Comparison of ENCODE assay signal across 36 mouse cellular contexts in genomic region chr11:83793264-83793663, GRCm38 (mm10). TPM values are rescaled to one million over a fixed set of nuclear protein-coding genes. Genes with fewer than 3 reads are reported as not detected.
DNase-seq lines count a peak whose midpoint lies in the region; ATAC-seq and TF ChIP-seq lines count a peak whose summit lies in the region.
"Had no signal": no experiment of that assay in that cellular context is flagged by ENCODE, and none has a peak within 500 bp of the region (broad histone marks: within the 10 kb centered on the region; RNA-seq: fewer than 3 reads in every experiment).

No protein-coding gene starts in this region.

- no peak for TF ChIP-seq CTCF in kidney, postnatal 0 days (IDR thresholded peaks at IDR 0.05; ENCODE audit: low read depth)

- no peaks in the 10 kb centered on the region for H3K9me3 ChIP-seq in midbrain, embryonic 11.5 days (ENCODE audit: control insufficient read depth, low read length)
- H3K9me3 ChIP-seq in midbrain, embryonic 13.5 days: no peaks in the 10 kb centered on the region
- no peaks in the 10 kb centered on the region for H3K9me3 ChIP-seq in kidney, postnatal 0 days (replicated peaks; ENCODE audit: low read length)
- no peaks in the 10 kb centered on the region for H3K9me3 ChIP-seq in hindbrain, embryonic 16.5 days (ENCODE audit: control insufficient read depth, low read length)
- H3K9me3 ChIP-seq: forebrain, embryonic 12.5 days; heart, embryonic 13.5 days; hindbrain, embryonic 10.5 days; hindbrain, embryonic 15.5 days; limb, embryonic 13.5 days; lung, embryonic 15.5 days; midbrain, embryonic 10.5 days; neural tube, embryonic 13.5 days had no signal

- H3K9ac ChIP-seq in midbrain, embryonic 11.5 days (ENCODE audit: low read length): no peak overlapping the region
- no peak overlapping the region for H3K9ac ChIP-seq in midbrain, embryonic 13.5 days (replicated peaks)
- H3K9ac ChIP-seq in kidney, postnatal 0 days (ENCODE audit: low read depth, low read length): no peak overlapping the region
- H3K9ac ChIP-seq in hindbrain, embryonic 16.5 days (ENCODE audit: low read depth, low read length): no peak overlapping the region
- H3K9ac ChIP-seq: forebrain, embryonic 12.5 days; forebrain, postnatal 0 days; heart, embryonic 13.5 days; hindbrain, embryonic 15.5 days; limb, embryonic 13.5 days; lung, embryonic 15.5 days; neural tube, embryonic 13.5 days had no signal

- no peak overlapping the region for H3K27ac ChIP-seq in midbrain, embryonic 11.5 days (ENCODE audit: low read depth, low read length)
- no peak overlapping the region for H3K27ac ChIP-seq in midbrain, embryonic 13.5 days
- peak overlapping the region; percentile 63 for H3K27ac ChIP-seq in kidney, postnatal 0 days
- no peak overlapping the region for H3K27ac ChIP-seq in hindbrain, embryonic 16.5 days (ENCODE audit: low read depth, low read length)
- H3K27ac ChIP-seq: forebrain, embryonic 12.5 days; heart, embryonic 13.5 days; hindbrain, embryonic 10.5 days; hindbrain, embryonic 15.5 days; layer of hippocampus, adult 2 months; left cerebral cortex, adult 2 months; limb, embryonic 13.5 days; lung, embryonic 15.5 days; midbrain, embryonic 10.5 days; neural tube, embryonic 13.5 days had no signal

- no peaks in the 10 kb centered on the region for H3K36me3 ChIP-seq in midbrain, embryonic 11.5 days (ENCODE audit: control insufficient read depth, insufficient read depth, low read length)
- no peaks in the 10 kb centered on the region for H3K36me3 ChIP-seq in midbrain, embryonic 13.5 days
- H3K36me3 ChIP-seq in kidney, postnatal 0 days (ENCODE audit: insufficient read depth, low read length): no peaks in the 10 kb centered on the region
- no peaks in the 10 kb centered on the region for H3K36me3 ChIP-seq in hindbrain, embryonic 16.5 days (ENCODE audit: control insufficient read depth, insufficient read depth, low read length)
- H3K36me3 ChIP-seq: forebrain, embryonic 12.5 days; heart, embryonic 13.5 days; hindbrain, embryonic 10.5 days; hindbrain, embryonic 15.5 days; limb, embryonic 13.5 days; lung, embryonic 15.5 days; midbrain, embryonic 10.5 days; neural tube, embryonic 13.5 days had no signal

- H3K4me1 ChIP-seq in midbrain, embryonic 11.5 days (ENCODE audit: control insufficient read depth, insufficient read depth, low read length): no peaks in the 10 kb centered on the region
- H3K4me1 ChIP-seq in midbrain, embryonic 13.5 days (replicated peaks): no peaks in the 10 kb centered on the region
- no peaks in the 10 kb centered on the region for H3K4me1 ChIP-seq in kidney, postnatal 0 days (replicated peaks; ENCODE audit: insufficient read depth, low read length)
- H3K4me1 ChIP-seq in hindbrain, embryonic 16.5 days (ENCODE audit: control insufficient read depth, insufficient read depth, low read depth, low read length): no peaks in the 10 kb centered on the region
- H3K4me1 ChIP-seq: forebrain, embryonic 12.5 days; heart, embryonic 13.5 days; hindbrain, embryonic 10.5 days; hindbrain, embryonic 15.5 days; limb, embryonic 13.5 days; midbrain, embryonic 10.5 days; neural tube, embryonic 13.5 days had no signal

- WGBS in midbrain, embryonic 11.5 days: 85% methylated on average over 14 of the region's 14 CpGs
- WGBS in midbrain, embryonic 13.5 days: 84% methylated on average over 14 of the region's 14 CpGs
- WGBS in kidney, postnatal 0 days: 58% methylated on average over 14 of the region's 14 CpGs
- 85% methylated on average over 14 of the region's 14 CpGs for WGBS in hindbrain, embryonic 16.5 days

- peak; percentile 62 for DNase-seq in midbrain, embryonic 11.5 days (ENCODE audit: low spot score, missing footprints)
- peak; percentile 36 for DNase-seq in kidney, postnatal 0 days (ENCODE audit: low spot score)
- peak; percentile 55 to 73 for DNase-seq in kidney, postnatal 4 days
- no peak for DNase-seq in adrenal gland, adult 2 months
- DNase-seq in right cerebral cortex, adult 18-20 months: no peak
- DNase-seq: adrenal gland, postnatal 25 days; cerebellum, adult 11-12 months; cerebellum, adult 9-11 months; forebrain, postnatal 0 days; gastrocnemius, postnatal 10 days; heart, postnatal 14 days; thymus, postnatal 14 days had no signal

- no peak for ATAC-seq in midbrain, embryonic 11.5 days (ENCODE audit: low FRiP score)
- no peak for ATAC-seq in midbrain, embryonic 13.5 days
- peak; percentile 74 for ATAC-seq in kidney, postnatal 0 days (replicated peaks; ENCODE audit: low FRiP score, low read depth)
- no peak for ATAC-seq in hindbrain, embryonic 16.5 days
- ATAC-seq: forebrain, postnatal 0 days had no signal

- H3K4me2 ChIP-seq in midbrain, embryonic 11.5 days: no peak overlapping the region
- H3K4me2 ChIP-seq in midbrain, embryonic 13.5 days (replicated peaks): no peak overlapping the region
- no peak overlapping the region for H3K4me2 ChIP-seq in kidney, postnatal 0 days (ENCODE audit: low read length)
- H3K4me2 ChIP-seq in hindbrain, embryonic 16.5 days (ENCODE audit: low read length): no peak overlapping the region
- H3K4me2 ChIP-seq: forebrain, embryonic 12.5 days; heart, embryonic 13.5 days; hindbrain, embryonic 15.5 days; limb, embryonic 13.5 days; liver, embryonic 11.5 days; lung, embryonic 15.5 days; neural tube, embryonic 13.5 days had no signal

- no peaks in the 10 kb centered on the region for H3K27me3 ChIP-seq in midbrain, embryonic 11.5 days (ENCODE audit: control insufficient read depth, insufficient read depth, low read length)
- no peaks in the 10 kb centered on the region for H3K27me3 ChIP-seq in midbrain, embryonic 13.5 days
- H3K27me3 ChIP-seq in kidney, postnatal 0 days (ENCODE audit: insufficient read depth, low read length): no peaks in the 10 kb centered on the region
- no peaks in the 10 kb centered on the region for H3K27me3 ChIP-seq in hindbrain, embryonic 16.5 days (replicated peaks; ENCODE audit: control insufficient read depth, insufficient read depth, low read length)
- H3K27me3 ChIP-seq: forebrain, embryonic 12.5 days; hindbrain, embryonic 15.5 days; limb, embryonic 13.5 days; lung, embryonic 15.5 days; neural tube, embryonic 13.5 days had no signal

- H3K4me3 ChIP-seq in midbrain, embryonic 11.5 days (ENCODE audit: low read depth, low read length): no peak overlapping the region
- H3K4me3 ChIP-seq in midbrain, embryonic 13.5 days (replicated peaks): no peak overlapping the region
- H3K4me3 ChIP-seq in kidney, postnatal 0 days (replicated peaks; ENCODE audit: low read depth, low read length): no peak overlapping the region
- H3K4me3 ChIP-seq in hindbrain, embryonic 16.5 days (ENCODE audit: low read length): no peak overlapping the region
- H3K4me3 ChIP-seq: erythroblast, embryonic 14.5 days; forebrain, embryonic 12.5 days; heart, embryonic 13.5 days; hindbrain, embryonic 10.5 days; hindbrain, embryonic 15.5 days; layer of hippocampus, adult 2 months; left cerebral cortex, adult 2 months; limb, embryonic 13.5 days; lung, embryonic 15.5 days; midbrain, embryonic 10.5 days; myocyte; neural tube, embryonic 13.5 days had no signal

RNA-seq across cellular contexts. Expression of gene Heatr6, which starts 39.8 kb away (rescaled TPM):
- 30.1 and 31.9 TPM in 2 replicates for polyA plus RNA-seq in midbrain, embryonic 11.5 days (2014; fragmentation: Nextera tagmentation; extraction: Ambion mirVana)
- 41.7 and 44.5 TPM in 2 replicates for polyA plus RNA-seq in midbrain, embryonic 13.5 days (2015; fragmentation: Nextera tagmentation; extraction: Ambion mirVana)
- 14.4 and 14.9 TPM in 2 replicates for polyA plus RNA-seq in kidney, postnatal 0 days (2015; fragmentation: Nextera tagmentation; extraction: Ambion mirVana)
- polyA plus RNA-seq in hindbrain, embryonic 16.5 days (2015; fragmentation: Nextera tagmentation; extraction: Ambion mirVana): 26.6 and 29.6 TPM in 2 replicates
- total RNA-seq in adrenal gland, adult 2 months (2021): 10 to 100 TPM; 11.8 to 12.6 TPM
- polyA plus RNA-seq in adrenal gland, adult 2 months (2012; rRNA removed): 21.3 and 22.7 TPM in 2 replicates

RNA-seq across cellular contexts. Expression of gene Wfdc21, which starts 46.5 kb away (rescaled TPM):
- not detected in 2 replicates for polyA plus RNA-seq in midbrain, embryonic 11.5 days (2014; fragmentation: Nextera tagmentation; extraction: Ambion mirVana)
- 0.43 TPM in 1 of 2 replicates, not detected in the other for polyA plus RNA-seq in midbrain, embryonic 13.5 days (2015; fragmentation: Nextera tagmentation; extraction: Ambion mirVana)
- polyA plus RNA-seq in kidney, postnatal 0 days (2015; fragmentation: Nextera tagmentation; extraction: Ambion mirVana): 1.5 and 1.7 TPM in 2 replicates
- polyA plus RNA-seq in hindbrain, embryonic 16.5 days (2015; fragmentation: Nextera tagmentation; extraction: Ambion mirVana): 0.42 TPM in 1 of 2 replicates, not detected in the other
- 1 to 10 TPM in 1 of 2 experiments, not detected in 1; 1.0 TPM for total RNA-seq in adrenal gland, adult 2 months (2021)
- polyA plus RNA-seq in adrenal gland, adult 2 months (2012; rRNA removed): 5.2 and 5.8 TPM in 2 replicates
- total RNA-seq: adrenal gland, postnatal 25 days; forebrain, postnatal 0 days; gastrocnemius, postnatal 10 days; layer of hippocampus, adult 2 months; layer of hippocampus, postnatal 14 days; left cerebral cortex, adult 2 months; left cerebral cortex, postnatal 36 days; MEL; midbrain, postnatal 0 days had no signal
- polyA plus RNA-seq: erythroblast, embryonic 14.5 days; forebrain, embryonic 12.5 days; forebrain, postnatal 0 days; heart, embryonic 13.5 days; hindbrain, embryonic 10.5 days; hindbrain, embryonic 15.5 days; limb, embryonic 13.5 days; midbrain, embryonic 10.5 days; midbrain, postnatal 0 days; myocyte; neural tube, embryonic 13.5 days; stomach, embryonic 14.5 days had no signal

RNA-seq across cellular contexts. Expression of gene Hnf1b, which starts 56.6 kb away (rescaled TPM):
- polyA plus RNA-seq in midbrain, embryonic 11.5 days (2014; fragmentation: Nextera tagmentation; extraction: Ambion mirVana): not detected in 2 replicates
- polyA plus RNA-seq in midbrain, embryonic 13.5 days (2015; fragmentation: Nextera tagmentation; extraction: Ambion mirVana): 0.10 TPM in 1 of 2 replicates, not detected in the other
- polyA plus RNA-seq in kidney, postnatal 0 days (2015; fragmentation: Nextera tagmentation; extraction: Ambion mirVana): 88.8 and 92.6 TPM in 2 replicates
- polyA plus RNA-seq in hindbrain, embryonic 16.5 days (2015; fragmentation: Nextera tagmentation; extraction: Ambion mirVana): 0.25 and 0.33 TPM in 2 replicates
- total RNA-seq in adrenal gland, adult 2 months (2021): not detected
- 0.26 and 0.53 TPM in 2 replicates for polyA plus RNA-seq in adrenal gland, adult 2 months (2012; rRNA removed)
- total RNA-seq: common myeloid progenitor, adult 5-6 weeks; forebrain, postnatal 0 days; gastrocnemius, postnatal 10 days; heart, adult 8-10 months; heart, postnatal 14 days; megakaryocyte progenitor cell, adult 5-6 weeks; MEL; midbrain, postnatal 0 days had no signal
- polyA plus RNA-seq: embryonic facial prominence, embryonic 14.5 days; erythroblast, embryonic 14.5 days; forebrain, embryonic 12.5 days; hindbrain, embryonic 10.5 days; limb, embryonic 13.5 days; midbrain, embryonic 10.5 days; myocyte had no signal

Comparison
In these comparisons a context has a peak if more than half of its experiments do, and no peak if none do; other contexts are left out.
1. DNase-seq: peak in midbrain, embryonic 11.5 days (single experiment), kidney, postnatal 0 days (single experiment) and kidney, postnatal 4 days (2 of 2); none in adrenal gland, adult 2 months (single experiment) and right cerebral cortex, adult 18-20 months (single experiment).
2. RNA of gene Hnf1b, which starts 56.6 kb away (polyA plus RNA-seq): 88.8 to 92.6 TPM in kidney, postnatal 0 days; 0.26 to 0.53 TPM in adrenal gland, adult 2 months, 0.25 to 0.33 TPM in hindbrain, embryonic 16.5 days, 0.10 TPM in midbrain, embryonic 13.5 days and not detected in midbrain, embryonic 11.5 days; every median in the first group is over 10 times any median in the second.